Mouse (Mus musculus) spleen, adult 2 months (tissue): ENCODE data around the gene Txnrd1.

Experiments
- CTCF ChIP-seq: fragments of 200-500 bp; IDR thresholded peaks from 2 replicates; pipeline ENCODE4 v1.5.1; 2011; ENCODE audit warnings: mild to moderate bottlenecking, inconsistent platforms; ENCODE audit not compliant: insufficient read depth, insufficient read length, insufficient replicate concordance; ENCODE audit errors: extremely low read depth
- POLR2A ChIP-seq: fragments of 200-500 bp; IDR thresholded peaks from 2 replicates; pipeline ENCODE4 v1.6.1; 2011; ENCODE audit warnings: low read depth, low read length, inconsistent platforms

- no peak for TF ChIP-seq CTCF
- TF ChIP-seq POLR2A: no peak
Observed at GRCm38 (mm10) chr10:82868418-82869086, 34.8 kb downstream of the Txnrd1 start.
